In the genomic region with DNA sequence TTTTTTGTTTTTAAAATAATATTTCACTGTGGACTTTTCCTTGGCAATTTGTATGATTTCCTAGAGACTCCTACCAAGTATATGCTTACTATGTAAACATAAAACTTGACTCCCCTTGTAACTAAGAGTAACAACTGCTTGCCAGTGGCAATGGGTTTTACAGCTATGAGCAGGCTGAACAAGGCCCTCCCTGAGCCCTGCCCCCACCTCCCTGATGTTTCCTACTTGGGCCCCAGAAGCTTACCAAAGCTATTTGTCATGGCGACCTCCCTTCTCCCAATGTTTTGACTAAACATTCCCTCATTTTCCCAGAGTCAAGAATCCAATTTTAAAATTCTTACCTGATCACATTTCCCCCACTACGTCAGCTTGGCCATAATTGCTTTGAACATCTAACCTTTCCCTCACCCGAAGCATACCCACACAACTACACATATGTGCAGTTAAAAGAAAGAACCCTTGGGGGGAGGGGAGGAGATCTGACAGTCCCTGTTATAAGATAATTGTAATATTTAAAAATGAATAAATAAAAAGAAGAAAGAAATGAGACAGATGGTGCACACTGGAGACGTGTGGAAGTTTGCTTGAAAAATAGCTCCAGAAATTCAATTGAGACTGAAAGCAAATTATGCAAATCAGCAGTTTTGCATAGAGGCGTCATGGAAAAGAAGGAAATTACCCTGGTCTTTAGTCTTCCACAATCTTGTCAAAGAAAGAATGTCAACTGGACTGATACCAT, we compare ENCODE assay signal across 19 mouse cellular contexts. TPM values are rescaled to one million over a fixed set of nuclear protein-coding genes. Genes with fewer than 3 reads are reported as not detected.
DNase-seq lines count a peak whose midpoint lies in the region; ATAC-seq and TF ChIP-seq lines count a peak whose summit lies in the region.
"Had no signal": no experiment of that assay in that cellular context is flagged by ENCODE, and none has a peak within 500 bp of the region (broad histone marks: within the 10 kb centered on the region; RNA-seq: fewer than 3 reads in every experiment).

No protein-coding gene starts in this region.

- H3K9me3 ChIP-seq in forebrain, embryonic 13.5 days (replicated peaks), result no peaks in the 10 kb centered on the region
- no peaks in the 10 kb centered on the region for H3K9me3 ChIP-seq in forebrain, embryonic 10.5 days
- no peaks in the 10 kb centered on the region for H3K9me3 ChIP-seq in kidney, postnatal 0 days (replicated peaks; ENCODE audit: low read length)
- no peaks in the 10 kb centered on the region for H3K9me3 ChIP-seq in embryonic facial prominence, embryonic 12.5 days
- H3K9me3 ChIP-seq: liver, embryonic 15.5 days; midbrain, embryonic 13.5 days; stomach, embryonic 15.5 days had no signal

- no peak overlapping the region for H3K4me2 ChIP-seq in forebrain, embryonic 13.5 days
- H3K4me2 ChIP-seq in kidney, postnatal 0 days (ENCODE audit: low read length), result no peak overlapping the region
- no peak overlapping the region for H3K4me2 ChIP-seq in embryonic facial prominence, embryonic 12.5 days (replicated peaks)
- H3K4me2 ChIP-seq: heart, embryonic 11.5 days; liver, embryonic 15.5 days; midbrain, embryonic 13.5 days; stomach, embryonic 15.5 days had no signal

- no peaks in the 10 kb centered on the region for H3K27me3 ChIP-seq in forebrain, embryonic 13.5 days
- no peaks in the 10 kb centered on the region for H3K27me3 ChIP-seq in forebrain, embryonic 10.5 days (ENCODE audit: poor library complexity, severe bottlenecking)
- no peaks in the 10 kb centered on the region for H3K27me3 ChIP-seq in kidney, postnatal 0 days (ENCODE audit: insufficient read depth, low read length)
- no peaks in the 10 kb centered on the region for H3K27me3 ChIP-seq in embryonic facial prominence, embryonic 12.5 days
- H3K27me3 ChIP-seq: liver, embryonic 15.5 days; midbrain, embryonic 13.5 days; stomach, embryonic 15.5 days had no signal

- peaks cover 4% of the 10 kb centered on the region; the same call in 1 of the 2 replicates for H3K4me1 ChIP-seq in forebrain, embryonic 13.5 days
- peaks cover 15% of the 10 kb centered on the region for H3K4me1 ChIP-seq in forebrain, embryonic 10.5 days
- peaks cover 11% of the 10 kb centered on the region for H3K4me1 ChIP-seq in kidney, postnatal 0 days (replicated peaks; ENCODE audit: insufficient read depth, low read length)
- peaks cover 14% of the 10 kb centered on the region for H3K4me1 ChIP-seq in embryonic facial prominence, embryonic 12.5 days
- H3K4me1 ChIP-seq: liver, embryonic 15.5 days; midbrain, embryonic 13.5 days had no signal

- H3K36me3 ChIP-seq in forebrain, embryonic 13.5 days (ENCODE audit: poor library complexity, severe bottlenecking), result no peaks in the 10 kb centered on the region
- no peaks in the 10 kb centered on the region for H3K36me3 ChIP-seq in forebrain, embryonic 10.5 days (replicated peaks)
- no peaks in the 10 kb centered on the region for H3K36me3 ChIP-seq in kidney, postnatal 0 days (ENCODE audit: insufficient read depth, low read length)
- no peaks in the 10 kb centered on the region for H3K36me3 ChIP-seq in embryonic facial prominence, embryonic 12.5 days
- H3K36me3 ChIP-seq: liver, embryonic 15.5 days; midbrain, embryonic 13.5 days; stomach, embryonic 15.5 days had no signal

- peak; percentile 85 for ATAC-seq in forebrain, embryonic 13.5 days
- ATAC-seq in kidney, postnatal 0 days (replicated peaks; ENCODE audit: low FRiP score, low read depth), result peak; percentile 49; the same call in 1 of the 2 replicates
- ATAC-seq in embryonic facial prominence, embryonic 12.5 days (ENCODE audit: insufficient number of reproducible peaks, insufficient read depth, low FRiP score, low TSS enrichment), result peak; percentile 67; the same call in 1 of the 2 replicates
- ATAC-seq: midbrain, embryonic 13.5 days had no signal

- no peak overlapping the region for H3K4me3 ChIP-seq in forebrain, embryonic 13.5 days
- H3K4me3 ChIP-seq in forebrain, embryonic 10.5 days, result no peak overlapping the region
- no peak overlapping the region for H3K4me3 ChIP-seq in kidney, postnatal 0 days (replicated peaks; ENCODE audit: low read depth, low read length)
- no peak overlapping the region for H3K4me3 ChIP-seq in embryonic facial prominence, embryonic 12.5 days
- H3K4me3 ChIP-seq: liver, embryonic 15.5 days; midbrain, embryonic 13.5 days; stomach, embryonic 15.5 days had no signal

- no peak overlapping the region for H3K9ac ChIP-seq in forebrain, embryonic 13.5 days
- H3K9ac ChIP-seq in kidney, postnatal 0 days (ENCODE audit: low read depth, low read length), result no peak overlapping the region
- H3K9ac ChIP-seq in embryonic facial prominence, embryonic 12.5 days, result no peak overlapping the region
- H3K9ac ChIP-seq: liver, embryonic 15.5 days; midbrain, embryonic 13.5 days; stomach, embryonic 15.5 days had no signal

- H3K27ac ChIP-seq in forebrain, embryonic 13.5 days, result peak overlapping the region; percentile 51
- no peak overlapping the region for H3K27ac ChIP-seq in forebrain, embryonic 10.5 days
- H3K27ac ChIP-seq in kidney, postnatal 0 days, result no peak overlapping the region
- no peak overlapping the region for H3K27ac ChIP-seq in embryonic facial prominence, embryonic 12.5 days
- H3K27ac ChIP-seq: liver, embryonic 15.5 days; macrophage; midbrain, embryonic 13.5 days; stomach, embryonic 15.5 days had no signal

- no peak for DNase-seq in forebrain, embryonic 10.5 days (ENCODE audit: extremely low spot score, low spot score)
- DNase-seq in kidney, postnatal 0 days (ENCODE audit: low spot score), result peak; percentile 83
- DNase-seq in kidney, adult 18-20 months, result no peak
- peak; percentile 31 for DNase-seq in brain, adult 2 months (ENCODE audit: low read depth, low spot score)
- DNase-seq in spleen, adult 18-20 months, result no peak
- no peak for DNase-seq in adrenal gland, adult 2 months
- DNase-seq: adrenal gland, postnatal 14 days; cerebellum, adult 2 months; gastrocnemius, postnatal 36 days; heart, postnatal 14 days; kidney, postnatal 14 days; retina, postnatal 1 day had no signal

- no peak for TF ChIP-seq CTCF in kidney, postnatal 0 days (IDR thresholded peaks at IDR 0.05; ENCODE audit: low read depth)

- WGBS in forebrain, embryonic 13.5 days, result 33% methylated on average over 5 of the region's 5 CpGs
- WGBS in forebrain, embryonic 10.5 days, result 70% methylated on average over 5 of the region's 5 CpGs
- WGBS in kidney, postnatal 0 days, result 41% methylated on average over 5 of the region's 5 CpGs
- WGBS in embryonic facial prominence, embryonic 12.5 days, result 30% methylated on average over 5 of the region's 5 CpGs

RNA-seq across cellular contexts. Expression of a gene that starts 8.4 kb away (rescaled TPM):
- polyA plus RNA-seq in forebrain, embryonic 13.5 days (2015; fragmentation: Nextera tagmentation; extraction: Ambion mirVana), result 31.4 and 34.5 TPM in 2 replicates
- 18.1 and 18.2 TPM in 2 replicates for polyA plus RNA-seq in forebrain, embryonic 10.5 days (2016; fragmentation: Nextera tagmentation; extraction: Ambion mirVana)
- polyA plus RNA-seq in kidney, postnatal 0 days (2015; fragmentation: Nextera tagmentation; extraction: Ambion mirVana), result 18.1 and 21.8 TPM in 2 replicates
- polyA plus RNA-seq in embryonic facial prominence, embryonic 12.5 days (2016; fragmentation: Nextera tagmentation; extraction: Ambion mirVana), result 15.5 and 16.0 TPM in 2 replicates
- total RNA-seq in adrenal gland, adult 2 months (2021), result 10 to 100 TPM in 1 of 2 experiments, 1 to 10 TPM in 1; 9.9 to 11.0 TPM
- polyA plus RNA-seq in adrenal gland, adult 2 months (2012; rRNA removed), result 10.8 and 11.4 TPM in 2 replicates

Comparison
In these comparisons a context has a peak if more than half of its experiments do, and no peak if none do; other contexts are left out.
1. DNase-seq: peak in kidney, postnatal 0 days (single experiment) and brain, adult 2 months (single experiment); none in forebrain, embryonic 10.5 days (single experiment), kidney, adult 18-20 months (single experiment), spleen, adult 18-20 months (0 of 2) and adrenal gland, adult 2 months (single experiment).
2. Peak in every context shown above with its lines, with median percentiles within 50 percentile points of each other: ATAC-seq.